Mouse (Mus musculus) midbrain, embryonic 16.5 days (tissue): Measurements from ENCODE around the gene Brd9. TPM values are rescaled to one million over a fixed set of nuclear protein-coding genes. Genes with fewer than 3 reads are reported as not detected.
"Not testable (repeated sequence)": the region's sequence is repeated elsewhere in the genome, so short reads cannot be mapped to it uniquely, and the experiment has no call there.

Experiments used
- ATAC-seq: fragments of 200-750 bp; cut with Nextera tagmentation; 2 replicates; pipeline ENCODE4 v1.8.0; 2017; ENCODE audit warnings: moderate TSS enrichment
- H3K27ac ChIP-seq: fragments of 300-500 bp; sonication (generic); 2 replicates; pipeline ENCODE4 v1.5.1; 2014; ENCODE audit warnings: mild to moderate bottlenecking, low read length, mixed read lengths
- H3K27me3 ChIP-seq: fragments of 300-500 bp; sonication (generic); 2 replicates; pipeline ENCODE4 v1.6.1; 2014; ENCODE audit warnings: low read depth, low read length, mixed read lengths; ENCODE audit not compliant: control insufficient read depth, insufficient read depth
- H3K36me3 ChIP-seq: fragments of 300-500 bp; sonication (generic); 2 replicates; pipeline ENCODE4 v1.6.1; 2014; ENCODE audit warnings: mild to moderate bottlenecking, low read length, moderate library complexity, mixed read lengths; ENCODE audit not compliant: control insufficient read depth, insufficient read depth
- H3K4me1 ChIP-seq: fragments of 300-500 bp; sonication (generic); 2 replicates; pipeline ENCODE4 v1.6.1; 2014; ENCODE audit warnings: mild to moderate bottlenecking, low read length, mixed read lengths; ENCODE audit not compliant: control insufficient read depth, insufficient read depth
- H3K4me2 ChIP-seq: fragments of 300-500 bp; sonication (generic); 2 replicates; pipeline ENCODE4 v1.6.1; 2014; ENCODE audit warnings: mild to moderate bottlenecking, low read length, mixed read lengths
- H3K4me3 ChIP-seq: fragments of 300-500 bp; sonication (generic); 2 replicates; pipeline ENCODE4 v1.5.1; 2014; ENCODE audit warnings: low read depth, mild to moderate bottlenecking, low read length, moderate library complexity, mixed read lengths
- H3K9ac ChIP-seq: fragments of 300-500 bp; sonication (generic); 2 replicates; pipeline ENCODE4 v1.6.1; 2014; ENCODE audit warnings: low read depth, low read length, mixed read lengths
- H3K9me3 ChIP-seq: fragments of 300-500 bp; sonication (generic); replicated peaks from 2 replicates; pipeline ENCODE4 v1.6.1; 2014; ENCODE audit warnings: mild to moderate bottlenecking, low read length, mixed read lengths; ENCODE audit not compliant: control insufficient read depth, poor library complexity, severe bottlenecking
- WGBS: fragments of 180-500 bp; shearing (Covaris S2); extraction: QIAGEN DNeasy Blood & Tissue Kit; methylation state at CpG from one replicate; pipeline ENCODE4 v1.1.7; 2014; 5-methylcytosine and 5-hydroxymethylcytosine counted together
- microRNA-seq: library from miRNA; unstranded; fragments of <30 nt; microRNA quantifications from one replicate; pipeline ENCODE4, GENCODE M21; 2017
- polyA plus RNA-seq: library from polyadenylated mRNA; unstranded; fragments of >200 nt; fragmentation: Nextera tagmentation; extraction: Ambion mirVana; gene quantifications from 2 replicates; pipeline ENCODE4 v1.2.1, GENCODE M21; 2015

The Brd9 gene
- polyA plus RNA-seq, 1 experiment from 2014 or later: 98.6 TPM

GRCm38 (mm10) chr13:74001492-74001891 lies 63.9 kb downstream of the Brd9 start:
- H3K9ac ChIP-seq: no peak overlapping the region
- no peak overlapping the region for H3K4me3 ChIP-seq
- WGBS: 71% methylated on average over 4 of the region's 4 CpGs
- H3K27ac ChIP-seq: no peak overlapping the region
- H3K9me3 ChIP-seq: no peaks in the 10 kb centered on the region
- no peaks in the 10 kb centered on the region for H3K27me3 ChIP-seq
- H3K36me3 ChIP-seq: no peaks in the 10 kb centered on the region
- no peak overlapping the region for H3K4me2 ChIP-seq
- H3K4me1 ChIP-seq: no peaks in the 10 kb centered on the region
- ATAC-seq: no peak

GRCm38 (mm10) chr13:74006881-74007280 lies 69.3 kb downstream of the Brd9 start:
- H3K4me2 ChIP-seq, H3K27me3 ChIP-seq, H3K27ac ChIP-seq, H3K4me1 ChIP-seq, H3K9me3 ChIP-seq, H3K4me3 ChIP-seq, H3K36me3 ChIP-seq, H3K9ac ChIP-seq, ATAC-seq: not testable (repeated sequence)
- WGBS: 92% methylated on average over 4 of the region's 4 CpGs

DNA sequence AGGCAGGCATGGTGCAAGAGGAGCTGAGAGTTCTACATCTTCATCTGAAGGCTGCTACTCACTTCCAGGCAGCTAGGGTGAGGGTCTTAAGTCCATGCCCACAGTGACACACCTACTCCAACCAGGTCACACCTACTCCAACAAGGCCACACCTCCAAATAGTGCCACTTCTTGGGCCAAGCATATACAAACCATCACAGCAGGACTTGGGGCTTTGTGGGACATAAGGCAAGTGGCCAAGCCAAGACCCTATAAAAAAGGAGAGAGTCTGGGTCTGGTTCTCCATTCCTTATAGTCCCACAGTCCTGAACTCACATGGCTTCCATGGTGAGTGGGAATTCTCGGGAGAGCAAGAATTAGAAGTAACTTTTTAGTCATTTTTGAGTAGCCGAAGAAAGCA lies 70.6 kb downstream of the Brd9 start:
- not testable (repeated sequence) for H3K9ac ChIP-seq, H3K27ac ChIP-seq, H3K9me3 ChIP-seq, H3K4me3 ChIP-seq, H3K4me1 ChIP-seq, H3K36me3 ChIP-seq, H3K27me3 ChIP-seq, ATAC-seq
- WGBS: 84% methylated on average over 2 of the region's 2 CpGs
- H3K4me2 ChIP-seq: peak overlapping the region; percentile 88

DNA sequence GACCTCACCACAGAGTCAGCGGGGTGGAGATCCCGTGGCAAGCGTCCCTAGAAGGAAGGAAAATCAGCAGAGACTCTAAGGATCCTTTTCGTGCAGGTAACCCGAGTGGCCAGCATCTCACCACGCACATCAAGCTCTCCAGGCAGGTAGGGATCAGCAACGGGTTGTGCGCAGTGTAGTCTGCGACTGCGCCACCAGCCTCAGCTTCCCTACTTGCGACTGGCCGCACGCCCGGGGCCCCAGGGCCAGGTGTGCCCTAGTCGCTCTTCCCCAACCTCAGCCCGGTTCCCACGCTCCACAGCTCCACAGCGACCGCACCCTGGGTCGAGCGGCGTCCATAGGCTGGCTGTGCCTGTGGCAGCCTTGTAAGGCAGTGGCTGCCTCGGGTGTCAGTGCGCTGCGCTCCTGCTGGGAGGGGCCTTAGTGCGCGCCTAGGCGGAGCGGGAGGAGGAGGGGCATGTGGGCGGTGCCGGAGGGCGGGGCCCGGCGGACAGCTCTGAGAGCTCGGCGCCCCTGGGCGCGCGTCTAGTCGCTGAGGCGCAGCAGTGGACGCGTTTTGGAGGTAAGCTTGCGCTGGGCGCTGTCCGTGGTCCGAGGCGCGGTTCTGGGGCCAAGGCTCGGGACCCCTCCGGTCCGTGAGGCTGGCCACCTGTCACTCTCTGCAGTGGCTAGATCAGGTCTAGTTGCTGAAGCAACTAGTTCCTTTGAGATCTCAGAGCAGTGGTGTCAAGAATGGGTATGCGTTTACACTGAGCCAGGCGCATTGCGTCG lies 71.5 kb downstream of the Brd9 start, which contains the start of gene Tppp:
TSS of gene Tppp (plus strand) at position 460 of the 771 bp plus-strand sequence.
- Histone ChIP-seq H3K9me3 (no peaks in the 10 kb centered on the region), H3K9ac (peak within 1 kb of the TSS; percentile 81), H3K36me3 (no peaks in the 10 kb centered on the region), H3K27ac (peak within 1 kb of the TSS; percentile 86), H3K4me3 (peak within 1 kb of the TSS; percentile 62), H3K4me2 (peak within 1 kb of the TSS; percentile 88), H3K4me1 (peaks cover 10% of the 10 kb centered on the region), H3K27me3 (no peaks in the 10 kb centered on the region)
- WGBS: under 1% methylated on average over 51 of the region's 56 CpGs
- peak; percentile 89 for ATAC-seq

DNA sequence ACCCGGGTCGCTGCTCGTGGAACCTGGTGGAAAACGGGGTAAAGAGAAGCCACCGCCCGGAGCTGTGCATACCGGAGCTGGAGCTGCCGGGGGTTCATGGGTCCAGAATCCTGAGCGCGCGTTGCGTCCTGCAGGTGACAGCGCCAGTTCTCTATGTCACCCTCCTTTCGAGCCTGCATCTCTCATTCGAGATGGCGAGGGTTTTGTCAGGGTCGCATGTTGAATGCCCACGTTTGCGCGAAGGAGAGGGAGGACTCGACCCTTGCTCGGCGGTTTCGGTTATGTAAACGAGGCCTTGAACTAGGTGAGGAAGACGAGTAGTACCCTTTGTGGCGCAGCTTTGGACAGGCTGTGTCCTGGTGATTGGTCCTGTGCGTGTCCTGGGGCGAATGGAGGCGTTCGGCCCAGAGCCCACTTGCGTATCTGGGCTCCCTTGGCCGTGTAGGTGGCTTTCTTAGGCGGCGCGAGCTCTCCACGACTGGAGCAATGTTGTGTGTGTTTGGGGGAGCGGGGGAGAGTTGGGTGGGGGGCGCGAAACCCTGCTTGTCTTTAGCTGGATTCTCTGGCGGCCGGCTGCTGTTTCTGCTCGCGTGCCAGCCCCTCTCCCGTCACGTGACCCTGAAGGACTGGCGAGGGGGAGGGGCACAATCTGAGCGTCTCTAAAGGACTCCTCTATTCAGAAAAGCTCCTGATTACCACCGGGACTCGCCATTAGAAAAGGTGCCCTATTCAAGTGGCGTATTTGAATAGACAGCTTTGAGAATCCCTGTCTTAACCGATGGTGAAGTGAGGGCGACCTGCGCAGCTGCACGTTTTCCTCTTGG lies 72.4 kb downstream of the Brd9 start:
- no peaks in the 10 kb centered on the region for H3K36me3 ChIP-seq
- H3K4me3 ChIP-seq: peak overlapping the region; percentile 62
- under 1% methylated on average over 55 of the region's 55 CpGs for WGBS
- H3K27me3 ChIP-seq: no peaks in the 10 kb centered on the region
- H3K4me1 ChIP-seq: peaks cover 10% of the 10 kb centered on the region
- H3K4me2 ChIP-seq: peak overlapping the region; percentile 88
- ATAC-seq: peak; percentile 75
- H3K9me3 ChIP-seq: no peaks in the 10 kb centered on the region
- H3K9ac ChIP-seq: peak overlapping the region; percentile 81
- H3K27ac ChIP-seq: peak overlapping the region; percentile 86

Small RNA genes lying within 50 kb of the gene (microRNA-seq; reads per million reads assigned to microRNA genes)
- gene Gm25197: not detected

Other genes starting within 250 kb of the Brd9 start
- gene Slc6a19, start 232.9 kb upstream of the Brd9 start, polyA plus RNA-seq: 0.11 and 0.30 TPM in 2 replicates
- 7.5 and 9.6 TPM in 2 replicates for gene Slc12a7, start 204.7 kb upstream of the Brd9 start, polyA plus RNA-seq
- gene Nkd2, start 90.2 kb upstream of the Brd9 start, polyA plus RNA-seq: 15.5 and 20.6 TPM in 2 replicates
- gene Trip13, start within 50 bp of the Brd9 start, polyA plus RNA-seq: 10.4 and 11.8 TPM in 2 replicates
- not detected in 2 replicates for gene Zdhhc11, start 26.0 kb downstream of the Brd9 start, polyA plus RNA-seq
- 13.9 and 16.1 TPM in 2 replicates for gene Tppp, start 71.6 kb downstream of the Brd9 start, polyA plus RNA-seq
- gene Cep72, start 124.5 kb downstream of the Brd9 start, polyA plus RNA-seq: 6.7 and 7.7 TPM in 2 replicates
- gene Slc9a3, start 183.6 kb downstream of the Brd9 start, polyA plus RNA-seq: 0.13 and 0.41 TPM in 2 replicates